Mouse (Mus musculus): Measurements from ENCODE around the gene Gtf2ird2.

DNA sequence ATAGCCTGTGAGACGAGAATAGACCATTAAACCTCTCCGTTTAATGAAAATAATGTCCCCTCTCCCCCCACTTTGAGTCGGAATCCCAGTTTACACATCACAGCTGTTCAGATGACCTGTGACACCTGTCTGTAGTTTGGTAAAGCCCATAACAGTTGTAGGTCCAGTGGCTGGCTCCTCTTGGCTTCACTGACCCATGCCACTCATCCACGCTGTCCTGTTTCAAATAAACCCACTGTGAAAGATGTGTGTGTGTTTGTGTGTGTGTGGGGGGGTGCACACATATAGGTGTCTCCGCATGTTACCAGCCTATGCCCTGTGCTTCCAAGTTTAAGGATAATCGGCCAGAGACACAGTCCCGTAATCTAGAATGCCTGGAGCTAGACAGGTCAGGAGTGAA lies 34.1 kb downstream of the Gtf2ird2 start:
- no peak for TF ChIP-seq POLR2A (IDR thresholded peaks at IDR 0.05; ENCODE audit: control insufficient read depth, low read depth, low read length)
- no peak for TF ChIP-seq CTCF (IDR thresholded peaks at IDR 0.05; ENCODE audit: control insufficient read depth, insufficient read depth, insufficient replicate concordance, low read depth, low read length)
